Mouse (Mus musculus) thymus, adult 2 months (tissue): Measurements from ENCODE around the gene Slc47a2. TPM values are rescaled to one million over a fixed set of nuclear protein-coding genes. Genes with fewer than 3 reads are reported as not detected.

ENCODE experiments used
- DNase-seq: peaks from one replicate; pipeline ENCODE4 v3.0.0; 2021
- H3K27ac ChIP-seq: fragments of 200-500 bp; 2 replicates; pipeline ENCODE4 v1.5.1; 2012; ENCODE audit warnings: low read length, control low read depth; ENCODE audit not compliant: control insufficient read depth, insufficient read depth
- H3K27me3 ChIP-seq: fragments of 200-500 bp; 2 replicates; pipeline ENCODE4 v1.6.1; 2012; ENCODE audit warnings: mild to moderate bottlenecking, low read length, moderate library complexity, mixed read lengths; ENCODE audit not compliant: control insufficient read depth, insufficient read depth
- H3K36me3 ChIP-seq: fragments of 200-500 bp; 2 replicates; pipeline ENCODE4 v1.6.1; 2012; ENCODE audit warnings: mild to moderate bottlenecking, low read length, moderate library complexity; ENCODE audit not compliant: control insufficient read depth, insufficient read depth
- H3K4me1 ChIP-seq: fragments of 200-500 bp; replicated peaks from 2 replicates; pipeline ENCODE4 v1.6.1; 2012; ENCODE audit warnings: low read length; ENCODE audit not compliant: control insufficient read depth, insufficient read depth
- H3K4me3 ChIP-seq: fragments of 200-500 bp; 2 replicates; pipeline ENCODE4 v1.5.1; 2012; ENCODE audit warnings: mild to moderate bottlenecking, low read length, control low read depth, moderate library complexity; ENCODE audit not compliant: control insufficient read depth, insufficient read depth
- CTCF ChIP-seq: fragments of 200-500 bp; IDR thresholded peaks from 2 replicates; pipeline ENCODE4 v1.5.1; 2012; ENCODE audit warnings: mild to moderate bottlenecking, control low read depth, low read length, moderate library complexity, borderline replicate concordance; ENCODE audit not compliant: control insufficient read depth, poor library complexity, insufficient read depth; ENCODE audit errors: extremely low read depth
- POLR2A ChIP-seq: fragments of 200-500 bp; IDR thresholded peaks from 2 replicates; pipeline ENCODE4 v1.6.1; 2012; ENCODE audit warnings: mild to moderate bottlenecking, low read length, control low read depth, moderate library complexity; ENCODE audit not compliant: control insufficient read depth, poor library complexity, insufficient read depth; ENCODE audit errors: extremely low read depth
- WGBS: fragments of 180-500 bp; shearing (Covaris S2); methylation state at CpG from one replicate; pipeline ENCODE4 v1.1.7; 2018; 5-methylcytosine and 5-hydroxymethylcytosine counted together
- polyA plus RNA-seq: library from polyadenylated mRNA; depleted of rRNA; stranded (reverse); fragments of >200 nt; gene quantifications from 2 replicates; pipeline ENCODE4 v1.2.3, GENCODE M21; 2012

Gene Slc47a2
- polyA plus RNA-seq, 1 experiment = 0.67 TPM

DNA sequence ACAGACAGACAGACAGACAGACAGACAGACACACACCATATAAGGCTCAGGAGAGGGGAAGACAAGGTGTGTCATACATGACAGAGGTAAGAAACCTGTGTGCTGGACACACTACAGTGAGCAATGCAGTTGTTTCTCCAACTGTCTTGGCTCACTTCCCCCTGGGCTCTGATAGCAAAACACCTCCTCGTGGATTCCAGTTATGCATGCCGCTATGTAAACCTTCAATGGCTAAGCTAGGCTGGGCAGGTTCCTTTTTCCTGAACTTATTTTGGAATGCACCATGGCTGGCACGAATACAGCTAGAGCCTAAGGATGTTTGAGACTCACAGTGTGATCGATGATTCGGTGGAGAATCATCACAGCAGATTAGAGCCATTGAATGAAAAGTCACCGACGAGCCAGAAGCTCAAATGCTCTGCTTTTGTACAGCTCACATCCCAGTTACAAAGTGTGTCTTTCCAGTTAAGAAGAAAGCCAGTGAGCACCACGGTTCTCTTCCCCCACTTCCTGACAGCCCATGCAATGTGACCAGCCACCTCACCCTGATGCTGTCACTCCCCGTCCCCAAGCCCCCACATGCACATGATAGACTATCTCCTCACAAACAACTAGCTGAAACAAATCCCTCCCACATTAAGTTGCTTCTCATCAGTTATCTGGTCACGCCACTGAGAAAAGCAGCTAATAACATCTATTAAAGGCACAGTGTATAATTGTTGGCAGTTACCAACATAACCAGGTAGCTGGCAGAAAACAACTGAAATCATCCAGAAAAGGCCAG lies 21.6 kb downstream of the Slc47a2 start:
- H3K27me3 ChIP-seq = no peaks in the 10 kb centered on the region
- H3K4me1 ChIP-seq = no peaks in the 10 kb centered on the region
- no peak overlapping the region for H3K27ac ChIP-seq
- no peak for TF ChIP-seq POLR2A
- TF ChIP-seq CTCF = no peak
- DNase-seq = no peak
- 75% methylated on average over 10 of the region's 10 CpGs for WGBS
- H3K36me3 ChIP-seq = no peaks in the 10 kb centered on the region
- no peak overlapping the region for H3K4me3 ChIP-seq

DNA sequence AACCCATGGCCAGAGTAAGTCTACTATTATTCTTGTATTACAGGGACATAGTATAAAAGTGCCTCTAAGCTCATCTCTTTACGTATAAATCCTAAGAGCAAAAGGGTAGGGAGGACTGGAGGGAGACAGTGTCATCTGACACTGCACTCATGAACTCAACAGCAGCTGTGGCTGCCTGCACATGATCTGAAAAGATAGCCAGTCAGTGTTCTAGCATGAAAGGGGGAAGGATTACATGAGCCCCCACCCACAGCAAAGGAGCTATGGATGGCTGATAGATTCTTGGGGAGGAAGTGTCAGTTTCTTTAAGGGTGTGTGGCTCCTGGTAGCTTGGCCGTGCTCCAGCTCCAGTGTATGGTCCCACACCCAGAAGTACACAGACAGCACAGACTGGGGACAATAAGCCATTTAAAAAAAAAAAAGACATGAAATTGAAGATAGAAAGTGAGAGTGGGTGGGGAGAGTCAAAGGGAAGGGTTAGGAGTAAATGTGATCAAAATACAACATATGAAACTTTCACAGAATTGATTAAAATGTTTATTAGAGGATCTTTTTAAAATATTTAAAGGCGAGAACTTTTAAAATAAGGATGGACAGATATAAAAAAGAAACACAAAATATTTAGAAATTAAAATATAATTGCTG lies 22.6 kb downstream of the Slc47a2 start:
- Histone ChIP-seq H3K4me3 (no peak overlapping the region), H3K36me3 (no peaks in the 10 kb centered on the region), H3K4me1 (no peaks in the 10 kb centered on the region), H3K27me3 (no peaks in the 10 kb centered on the region), H3K27ac (no peak overlapping the region)
- no peak for DNase-seq
- 68% methylated on average over 3 of the region's 3 CpGs for WGBS
- no peak for TF ChIP-seq CTCF
- TF ChIP-seq POLR2A = no peak

DNA sequence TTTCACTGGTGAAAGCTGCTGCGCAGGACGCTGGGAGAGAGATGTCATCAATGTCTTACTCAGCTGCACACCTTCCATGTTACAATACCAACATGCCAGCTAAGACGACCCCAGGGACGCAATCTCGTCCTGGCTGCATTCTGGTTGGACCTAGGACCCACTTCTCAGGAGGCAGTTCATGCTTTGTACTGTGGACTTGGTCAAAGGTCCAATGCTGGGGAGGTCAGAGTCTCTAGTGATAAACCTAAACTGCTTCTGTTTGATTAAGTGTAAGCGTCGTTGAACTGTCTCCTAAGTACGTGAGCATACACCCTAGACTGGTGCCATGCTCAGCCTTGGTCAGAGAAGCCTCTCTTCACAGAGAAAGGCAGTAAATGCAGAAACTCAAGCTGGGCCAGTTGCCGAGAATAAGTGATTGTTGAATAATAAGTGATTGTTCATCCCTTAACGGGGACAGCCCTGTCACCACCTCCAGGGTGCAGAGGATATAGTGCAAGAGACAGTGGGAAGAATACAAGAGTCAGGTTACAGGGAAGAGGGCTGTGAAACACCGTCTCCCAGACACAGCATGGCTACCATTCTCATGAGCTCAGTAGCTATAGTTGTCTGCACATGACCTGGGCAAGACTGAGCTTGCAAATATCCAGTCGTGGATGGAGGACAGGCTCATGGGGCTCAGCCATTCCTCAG lies 23.3 kb downstream of the Slc47a2 start:
- Histone ChIP-seq H3K4me1 (no peaks in the 10 kb centered on the region), H3K36me3 (no peaks in the 10 kb centered on the region), H3K27me3 (no peaks in the 10 kb centered on the region), H3K4me3 (no peak overlapping the region), H3K27ac (no peak overlapping the region)
- 81% methylated on average over 12 of the region's 12 CpGs for WGBS
- DNase-seq = no peak
- TF ChIP-seq CTCF (no peak), POLR2A (no peak)

DNA sequence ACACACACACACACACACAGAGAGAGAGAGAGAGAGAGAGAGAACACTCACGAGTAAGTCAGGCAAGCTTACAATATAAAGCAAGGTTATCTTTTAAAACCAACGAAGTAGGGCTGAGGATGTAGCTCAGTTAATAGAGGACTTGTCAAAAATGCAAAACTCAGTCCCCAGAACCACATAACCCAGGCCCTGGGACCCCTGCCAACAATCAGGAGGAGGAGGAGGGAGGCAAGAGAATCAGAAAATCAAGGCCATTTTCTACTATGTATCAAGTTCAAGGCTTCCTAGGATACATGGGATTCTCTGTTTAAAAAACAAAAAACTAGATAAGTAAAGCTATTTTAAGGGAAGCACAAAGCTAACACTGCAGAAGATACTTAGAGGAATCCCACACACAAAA lies 25.8 kb downstream of the Slc47a2 start:
- no peak for TF ChIP-seq CTCF
- TF ChIP-seq POLR2A = no peak
- Histone ChIP-seq H3K4me1 (peaks cover 8% of the 10 kb centered on the region), H3K27ac (no peak overlapping the region), H3K36me3 (no peaks in the 10 kb centered on the region), H3K4me3 (no peak overlapping the region), H3K27me3 (no peaks in the 10 kb centered on the region)
- 26% methylated on average over 2 of the region's 2 CpGs for WGBS
- no peak for DNase-seq

DNA sequence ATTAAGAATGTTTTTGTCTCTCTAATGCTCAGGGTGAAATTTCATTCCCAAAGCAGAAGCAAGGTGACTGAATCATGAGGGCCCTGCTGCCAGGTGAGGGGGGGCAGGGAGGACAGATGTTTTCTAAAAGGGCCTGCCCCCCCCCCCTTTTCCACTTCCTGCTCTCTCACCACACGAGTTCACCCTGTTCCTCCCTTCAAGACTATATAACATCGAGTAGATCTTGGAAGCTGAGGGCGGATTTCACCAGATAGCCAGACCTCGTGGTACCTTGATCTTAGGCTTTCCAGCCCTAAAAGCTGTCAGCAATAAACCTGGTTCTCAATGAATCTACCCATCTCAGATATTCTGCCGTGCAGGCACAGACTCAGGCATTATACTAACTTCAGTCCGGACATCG lies 32.3 kb downstream of the Slc47a2 start:
- TF ChIP-seq CTCF = no peak
- TF ChIP-seq POLR2A = no peak

DNA sequence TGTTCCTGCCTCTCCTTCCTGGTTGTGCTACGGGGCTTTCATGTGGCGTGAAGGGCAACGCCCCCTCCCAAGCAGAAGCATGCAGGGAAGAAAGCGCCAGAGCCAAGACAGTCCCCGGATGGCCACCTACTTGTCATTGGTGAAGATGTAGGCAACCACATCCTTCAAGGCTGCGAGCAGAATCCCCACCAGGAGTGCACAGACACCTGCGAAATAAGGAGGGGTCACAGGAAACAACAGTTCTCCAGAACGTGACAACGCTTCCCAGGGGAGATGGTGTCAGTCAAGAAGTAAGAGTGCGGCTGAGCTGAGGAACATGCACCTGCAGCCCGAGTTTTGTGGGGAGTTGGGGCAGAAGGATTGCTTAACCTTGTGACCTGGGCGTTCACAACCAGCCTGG lies 32.8 kb downstream of the Slc47a2 start:
- H3K4me1 ChIP-seq = peaks cover 29% of the 10 kb centered on the region
- H3K27ac ChIP-seq = peak overlapping the region; percentile 88
- 5% methylated on average over 12 of the region's 12 CpGs for whole genome bisulfite sequencing
- peak overlapping the region; percentile 3; the same call in 1 of the 2 replicates for H3K4me3 ChIP-seq
- no peak for TF ChIP-seq CTCF
- no peak for TF ChIP-seq POLR2A
- H3K27me3 ChIP-seq = no peaks in the 10 kb centered on the region
- no peaks in the 10 kb centered on the region for H3K36me3 ChIP-seq
- DNase-seq = peak; percentile 70

More for the DNA sequence above, 32.3 kb downstream of the Slc47a2 start:
- DNase-seq = peak; percentile 26
- 33% methylated on average over 7 of the region's 7 CpGs for whole genome bisulfite sequencing
- Histone ChIP-seq H3K27me3 (no peaks in the 10 kb centered on the region), H3K4me1 (peaks cover 29% of the 10 kb centered on the region), H3K36me3 (no peaks in the 10 kb centered on the region), H3K4me3 (peak overlapping the region; percentile 3; the same call in 1 of the 2 replicates), H3K27ac (peak overlapping the region; percentile 88)
